Mouse (Mus musculus) heart, postnatal 0 days (tissue): ENCODE data around the gene Fam92b.

Source experiments
- CTCF ChIP-seq: IDR thresholded peaks from 2 replicates; pipeline ENCODE4 v1.5.1; 2016; ENCODE audit warnings: antibody characterized with exemption, control low read depth, low read depth
- EP300 ChIP-seq: IDR thresholded peaks from 2 replicates; pipeline ENCODE4 v1.6.1; 2016; ENCODE audit warnings: antibody characterized with exemption, low read depth

DNA sequence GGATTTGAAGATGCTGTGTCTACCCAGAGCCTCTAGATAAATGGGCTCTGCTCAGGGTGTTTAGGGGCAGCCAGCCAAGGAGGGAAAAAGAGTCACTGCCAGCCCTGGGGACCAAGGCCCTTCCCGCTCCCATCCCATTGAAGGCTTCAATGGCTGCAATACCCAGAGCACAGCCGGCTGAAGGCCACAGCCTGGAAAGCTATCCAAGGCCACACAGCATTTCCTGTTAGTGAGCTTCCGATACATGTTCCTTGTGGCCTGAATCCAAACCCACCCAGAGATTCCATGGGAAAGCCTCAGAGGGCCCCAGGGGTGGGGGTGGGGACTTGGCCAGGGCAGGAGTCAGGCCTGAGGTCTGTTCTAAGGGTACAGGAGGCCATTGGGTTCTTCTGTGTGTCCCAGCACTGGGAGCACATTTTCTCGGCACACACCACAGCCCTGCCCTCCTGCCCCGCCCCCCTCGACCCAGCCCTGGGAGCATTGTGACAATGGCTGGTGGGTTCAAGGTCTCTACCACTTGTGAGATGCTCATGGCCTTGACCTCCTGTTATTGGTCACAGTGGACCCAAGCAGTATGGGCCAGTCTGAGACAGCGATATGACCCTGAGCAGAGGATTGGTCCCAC lies 27.6 kb upstream of the Fam92b start:
- TF ChIP-seq CTCF (no peak), EP300 (peak; percentile 54; the same call in 1 of the 2 replicates)
